Comparison of ENCODE assay signal across 8 mouse cellular contexts in the genomic region with DNA sequence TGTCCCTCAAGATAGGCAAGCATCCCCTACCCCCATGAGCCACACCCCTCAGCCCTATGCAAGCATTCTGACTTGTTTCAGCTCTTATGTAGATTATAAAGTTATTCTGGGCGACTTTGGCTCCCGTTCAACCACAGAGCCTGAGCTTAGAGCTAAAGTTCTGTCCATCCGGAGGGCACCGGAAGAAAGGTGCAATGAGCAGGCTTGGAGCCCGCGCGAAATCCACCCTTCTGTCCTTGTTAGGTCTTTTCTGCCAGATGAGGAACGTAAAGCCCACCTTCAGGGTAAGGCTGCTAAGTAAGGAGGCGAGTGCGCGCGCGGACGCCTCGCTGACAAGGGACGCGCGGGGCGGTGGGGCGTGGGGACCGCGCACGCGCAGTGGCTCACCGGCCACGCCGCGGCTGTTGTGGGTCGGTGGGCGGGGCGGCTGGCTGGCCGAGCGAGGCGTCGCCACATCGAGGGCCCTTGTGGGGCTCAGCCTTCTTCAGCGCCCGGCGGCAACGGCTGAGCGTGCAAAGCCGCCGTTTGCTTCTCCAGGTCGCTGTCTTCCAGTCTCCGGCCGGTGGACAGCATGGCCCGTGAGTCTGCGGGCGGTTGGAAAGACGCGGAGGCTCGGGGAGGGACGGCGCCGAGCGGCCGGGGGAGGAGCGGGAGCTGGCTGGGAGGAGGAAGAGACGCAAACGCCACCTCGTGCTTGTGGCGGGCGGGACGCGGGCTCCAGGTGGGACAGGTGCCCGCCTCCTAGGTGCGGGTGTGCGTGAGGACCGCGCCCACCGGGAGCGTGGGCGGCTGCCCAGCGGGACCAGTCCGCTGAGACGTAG. TPM values are rescaled to one million over a fixed set of nuclear protein-coding genes. Genes with fewer than 3 reads are reported as not detected.
DNase-seq lines count a peak whose midpoint lies in the region; ATAC-seq lines count a peak whose summit lies in the region.

Serf1 (plus strand) TSS at position 361 of the 821 bp plus-strand sequence.

- WGBS in embryonic facial prominence, embryonic 12.5 days: under 1% methylated on average over 74 of the region's 76 CpGs
- WGBS in kidney, embryonic 14.5 days: under 1% methylated on average over 66 of the region's 76 CpGs
- 1% methylated on average over 76 of the region's 76 CpGs for WGBS in liver, embryonic 11.5 days
- under 1% methylated on average over 76 of the region's 76 CpGs for WGBS in stomach, embryonic 15.5 days

- H3K4me3 ChIP-seq in embryonic facial prominence, embryonic 12.5 days: peak within 1 kb of the TSS; percentile 75
- H3K4me3 ChIP-seq in kidney, embryonic 14.5 days (ENCODE audit: low read length): peak within 1 kb of the TSS; percentile 76
- H3K4me3 ChIP-seq in liver, embryonic 11.5 days (ENCODE audit: low read depth, low read length): peak within 1 kb of the TSS; percentile 51
- peak within 1 kb of the TSS; percentile 78 for H3K4me3 ChIP-seq in stomach, embryonic 15.5 days (replicated peaks)

- peaks cover 11% of the 10 kb centered on the region; the same call in 1 of the 2 replicates for H3K36me3 ChIP-seq in embryonic facial prominence, embryonic 12.5 days
- H3K36me3 ChIP-seq in kidney, embryonic 14.5 days (ENCODE audit: control insufficient read depth, insufficient read depth, low read length): no peaks in the 10 kb centered on the region
- H3K36me3 ChIP-seq in liver, embryonic 11.5 days (ENCODE audit: control insufficient read depth, insufficient read depth, low read length): no peaks in the 10 kb centered on the region
- H3K36me3 ChIP-seq in stomach, embryonic 15.5 days: no peaks in the 10 kb centered on the region; the same call in 1 of the 2 replicates

- peak within 1 kb of the TSS; percentile 86 for H3K4me2 ChIP-seq in embryonic facial prominence, embryonic 12.5 days (replicated peaks)
- H3K4me2 ChIP-seq in kidney, embryonic 14.5 days (replicated peaks; ENCODE audit: low read depth, low read length): peak within 1 kb of the TSS; percentile 85
- H3K4me2 ChIP-seq in liver, embryonic 11.5 days: peak within 1 kb of the TSS; percentile 97
- peak within 1 kb of the TSS; percentile 85 for H3K4me2 ChIP-seq in stomach, embryonic 15.5 days

- H3K27me3 ChIP-seq in embryonic facial prominence, embryonic 12.5 days: no peaks in the 10 kb centered on the region
- no peaks in the 10 kb centered on the region for H3K27me3 ChIP-seq in kidney, embryonic 14.5 days (ENCODE audit: control insufficient read depth, insufficient read depth, low read length)
- no peaks in the 10 kb centered on the region for H3K27me3 ChIP-seq in liver, embryonic 11.5 days (replicated peaks; ENCODE audit: control insufficient read depth, insufficient read depth, low read length)
- no peaks in the 10 kb centered on the region for H3K27me3 ChIP-seq in stomach, embryonic 15.5 days (replicated peaks)

- H3K4me1 ChIP-seq in embryonic facial prominence, embryonic 12.5 days: peaks cover 6% of the 10 kb centered on the region
- H3K4me1 ChIP-seq in kidney, embryonic 14.5 days (ENCODE audit: control insufficient read depth, insufficient read depth, low read length): peaks cover under 1% of the 10 kb centered on the region; the same call in 1 of the 2 replicates
- peaks cover 6% of the 10 kb centered on the region; the same call in 1 of the 2 replicates for H3K4me1 ChIP-seq in liver, embryonic 11.5 days (replicated peaks; ENCODE audit: control insufficient read depth, insufficient read depth, low read length)
- peaks cover 5% of the 10 kb centered on the region for H3K4me1 ChIP-seq in stomach, embryonic 15.5 days

- peak within 1 kb of the TSS; percentile 77 for H3K27ac ChIP-seq in embryonic facial prominence, embryonic 12.5 days
- peak within 1 kb of the TSS; percentile 59 for H3K27ac ChIP-seq in kidney, embryonic 14.5 days (ENCODE audit: low read depth, low read length)
- H3K27ac ChIP-seq in liver, embryonic 11.5 days (ENCODE audit: low read depth, low read length): peak within 1 kb of the TSS; percentile 25; the same call in 1 of the 2 replicates
- peak within 1 kb of the TSS; percentile 65; the same call in 1 of the 2 replicates for H3K27ac ChIP-seq in stomach, embryonic 15.5 days

- peak; percentile 74 for ATAC-seq in embryonic facial prominence, embryonic 12.5 days (ENCODE audit: insufficient number of reproducible peaks, insufficient read depth, low FRiP score, low TSS enrichment)
- peak; percentile 85 for ATAC-seq in kidney, embryonic 14.5 days (ENCODE audit: low FRiP score, low TSS enrichment)
- ATAC-seq in liver, embryonic 11.5 days (replicated peaks; ENCODE audit: low FRiP score): peak; percentile 56
- peak; percentile 67 for ATAC-seq in stomach, embryonic 15.5 days (ENCODE audit: insufficient read depth, low FRiP score, low read depth)

- peak; percentile 79 for DNase-seq in 3134 (ENCODE audit: extremely low read depth, insufficient read length, low spot score)
- peak; percentile 89 for DNase-seq in adrenal gland, postnatal 10 days
- peak; percentile 73 to 75 for DNase-seq in heart, adult 9 months (ENCODE audit: low spot score in 2 of 2)
- peak; percentile 82 for DNase-seq in liver, embryonic 11.5 days (ENCODE audit: low spot score)
- peak; percentile 60 to 72 for DNase-seq in natural killer cell, adult 2 months (ENCODE audit: low spot score in 2 of 2)

- peak within 1 kb of the TSS; percentile 75 for H3K9ac ChIP-seq in embryonic facial prominence, embryonic 12.5 days
- peak within 1 kb of the TSS; percentile 82 for H3K9ac ChIP-seq in kidney, embryonic 14.5 days (ENCODE audit: low read depth, low read length)
- peak within 1 kb of the TSS; percentile 48 for H3K9ac ChIP-seq in liver, embryonic 11.5 days (ENCODE audit: low read depth, low read length)
- H3K9ac ChIP-seq in stomach, embryonic 15.5 days: peak within 1 kb of the TSS; percentile 80

- H3K9me3 ChIP-seq in embryonic facial prominence, embryonic 12.5 days: no peaks in the 10 kb centered on the region
- no peaks in the 10 kb centered on the region for H3K9me3 ChIP-seq in kidney, embryonic 14.5 days (ENCODE audit: control insufficient read depth, low read length)
- H3K9me3 ChIP-seq in liver, embryonic 11.5 days (ENCODE audit: control insufficient read depth, low read length): no peaks in the 10 kb centered on the region
- no peaks in the 10 kb centered on the region for H3K9me3 ChIP-seq in stomach, embryonic 15.5 days

RNA-seq across cellular contexts. Expression of gene Serf1, which starts in this region (rescaled TPM):
- 10 to 100 TPM; 25.9 to 29.3 TPM for total RNA-seq in adrenal gland, postnatal 10 days (2021)
- 247 and 257 TPM in 2 replicates for polyA plus RNA-seq in embryonic facial prominence, embryonic 12.5 days (2016; fragmentation: Nextera tagmentation; extraction: Ambion mirVana)
- polyA plus RNA-seq in kidney, embryonic 14.5 days (2014; fragmentation: Nextera tagmentation; extraction: Ambion mirVana): 200 and 253 TPM in 2 replicates
- 63.8 and 66.1 TPM in 2 replicates for polyA plus RNA-seq in liver, embryonic 11.5 days (2014; fragmentation: Nextera tagmentation; extraction: Ambion mirVana)
- polyA plus RNA-seq in stomach, embryonic 15.5 days (2015; fragmentation: Nextera tagmentation; extraction: Ambion mirVana): 144 and 153 TPM in 2 replicates

Comparison
In these comparisons a context has a peak if more than half of its experiments do, and no peak if none do; other contexts are left out.
1. Peak in every context shown above with its lines: DNase-seq, ATAC-seq, H3K4me3 ChIP-seq and H3K27ac ChIP-seq.
2. H3K27ac ChIP-seq: peak in every context shown above with its lines; median percentile 77 in embryonic facial prominence, embryonic 12.5 days; 65 in stomach, embryonic 15.5 days; 59 in kidney, embryonic 14.5 days; 25 in liver, embryonic 11.5 days.